Mouse (Mus musculus): Measurements from ENCODE around the gene Ift20. TPM values are rescaled to one million over a fixed set of nuclear protein-coding genes. Genes with fewer than 3 reads are reported as not detected.

The Ift20 gene
- polyA plus RNA-seq, 1 experiment = 56.8 TPM

DNA sequence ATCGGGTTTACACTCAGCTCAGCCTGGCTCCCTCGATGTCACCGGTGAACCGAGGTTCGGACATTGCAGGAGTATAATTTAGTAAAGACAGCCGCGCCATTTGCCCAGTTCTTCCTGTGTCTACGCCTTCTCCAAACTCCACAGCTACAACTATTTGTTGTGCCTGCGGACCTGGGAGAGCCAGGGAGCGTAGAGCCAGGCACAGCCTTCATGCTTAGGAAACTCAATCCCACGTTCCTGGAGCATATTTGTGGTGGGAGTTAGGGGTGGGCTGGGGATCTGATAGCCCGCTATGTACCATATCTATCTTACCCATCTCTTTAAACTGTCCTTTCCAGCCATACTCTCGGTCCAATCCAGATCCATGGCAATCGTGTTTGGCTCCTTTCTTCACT lies 526 bp downstream of the Ift20 start:
- Histone ChIP-seq H3K4me3 (ENCODE audit: insufficient read depth, low read length) (peak overlapping the region; percentile 84), H3K4me1 (ENCODE audit: control insufficient read depth, insufficient read depth, low read length) (no peaks in the 10 kb centered on the region; the same call in 1 of the 2 replicates), H3K27ac (ENCODE audit: insufficient read depth, low read length) (peak overlapping the region; percentile 69)
- TF ChIP-seq CTCF (IDR thresholded peaks at IDR 0.05; ENCODE audit: borderline replicate concordance, insufficient read depth, low read length) (no peak), POLR2A (IDR thresholded peaks at IDR 0.05; ENCODE audit: low read depth, low read length) (no peak)

DNA sequence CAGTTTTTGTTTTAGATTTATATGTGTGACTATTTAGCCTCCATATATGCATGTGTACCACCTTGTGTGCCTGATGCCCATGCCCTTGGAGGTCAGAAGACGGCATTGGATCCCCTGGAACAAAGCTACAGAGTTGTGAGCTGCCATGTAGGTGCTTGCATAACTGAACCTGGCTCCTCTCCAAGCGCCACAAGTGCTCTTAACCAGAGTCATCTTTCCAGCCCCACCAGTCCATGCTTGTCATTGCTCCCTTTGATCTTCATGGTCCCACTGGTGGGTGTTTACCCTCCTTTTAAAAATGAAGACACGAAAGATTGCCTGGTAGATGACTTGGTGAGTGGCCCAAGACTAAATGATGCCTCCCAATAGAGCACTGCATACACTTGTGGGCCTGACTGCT lies 4.2 kb downstream of the Ift20 start:
- no peak overlapping the region for H3K4me3 ChIP-seq (ENCODE audit: insufficient read depth, low read length)
- no peaks in the 10 kb centered on the region; the same call in 1 of the 2 replicates for H3K4me1 ChIP-seq (ENCODE audit: control insufficient read depth, insufficient read depth, low read length)
- TF ChIP-seq POLR2A (IDR thresholded peaks at IDR 0.05; ENCODE audit: low read depth, low read length) (no peak), CTCF (IDR thresholded peaks at IDR 0.05; ENCODE audit: borderline replicate concordance, insufficient read depth, low read length) (no peak)
- no peak overlapping the region for H3K27ac ChIP-seq (ENCODE audit: insufficient read depth, low read length)

DNA sequence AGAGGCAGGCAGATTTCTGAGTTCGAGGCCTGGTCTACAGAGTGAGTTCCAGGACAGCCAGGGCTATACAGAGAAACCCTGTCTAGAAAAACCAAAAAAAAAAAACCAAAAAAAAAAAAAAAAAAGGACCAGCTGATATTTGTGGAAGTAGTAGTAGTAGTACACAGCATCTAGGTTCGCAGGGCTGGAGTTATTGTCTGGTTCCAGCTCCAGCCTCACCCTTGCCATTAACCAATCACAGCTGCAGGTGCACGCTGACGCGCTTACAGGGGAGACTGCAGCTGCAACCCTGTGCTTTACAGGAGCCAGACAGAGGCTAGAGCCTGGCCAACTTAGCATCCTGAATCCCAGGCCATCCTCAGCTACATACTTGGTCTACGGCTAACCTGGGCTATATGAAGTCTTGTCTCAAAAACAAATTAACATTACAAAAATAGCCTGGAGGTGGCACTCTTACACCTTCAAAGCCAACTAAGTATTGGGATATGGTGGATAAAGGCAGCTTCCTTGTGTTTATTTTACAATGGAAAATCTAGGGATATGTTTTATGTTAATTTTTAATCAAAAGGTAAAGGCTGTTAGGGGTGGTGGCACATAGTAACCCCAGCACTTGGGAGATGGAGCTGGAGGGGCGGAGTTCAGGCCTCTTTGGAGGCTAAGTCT lies 8.4 kb downstream of the Ift20 start:
- H3K4me3 ChIP-seq (ENCODE audit: insufficient read depth, low read length) = no peak overlapping the region
- H3K27ac ChIP-seq (ENCODE audit: insufficient read depth, low read length) = no peak overlapping the region
- TF ChIP-seq POLR2A (IDR thresholded peaks at IDR 0.05; ENCODE audit: low read depth, low read length) = no peak
- peaks cover 8% of the 10 kb centered on the region; the same call in 1 of the 2 replicates for H3K4me1 ChIP-seq (ENCODE audit: control insufficient read depth, insufficient read depth, low read length)

DNA sequence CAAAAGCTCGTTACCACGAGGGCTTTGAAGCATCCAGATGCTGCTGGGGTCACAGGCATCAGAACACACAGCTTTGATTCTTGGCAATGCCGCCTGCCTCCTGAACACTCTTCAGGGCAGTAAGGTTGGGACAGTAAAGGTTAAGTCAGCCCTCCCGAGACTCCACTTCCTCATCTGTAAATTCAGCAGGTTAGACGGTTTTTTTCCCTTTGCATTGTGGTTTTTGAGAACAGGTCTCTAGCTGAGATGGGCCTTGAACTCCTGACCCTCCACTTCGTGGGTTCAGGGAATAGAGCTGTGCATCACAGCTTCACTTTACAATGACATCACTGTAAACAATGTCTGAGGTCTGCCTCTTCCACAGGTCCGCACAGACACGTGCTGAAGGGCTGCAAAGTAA lies 9.0 kb downstream of the Ift20 start:
- Histone ChIP-seq H3K27ac (ENCODE audit: insufficient read depth, low read length) (no peak overlapping the region), H3K4me3 (ENCODE audit: insufficient read depth, low read length) (no peak overlapping the region), H3K4me1 (ENCODE audit: control insufficient read depth, insufficient read depth, low read length) (peaks cover 8% of the 10 kb centered on the region; the same call in 1 of the 2 replicates)
- TF ChIP-seq POLR2A (IDR thresholded peaks at IDR 0.05; ENCODE audit: low read depth, low read length) = no peak
- TF ChIP-seq CTCF (IDR thresholded peaks at IDR 0.05; ENCODE audit: borderline replicate concordance, insufficient read depth, low read length) = no peak

DNA sequence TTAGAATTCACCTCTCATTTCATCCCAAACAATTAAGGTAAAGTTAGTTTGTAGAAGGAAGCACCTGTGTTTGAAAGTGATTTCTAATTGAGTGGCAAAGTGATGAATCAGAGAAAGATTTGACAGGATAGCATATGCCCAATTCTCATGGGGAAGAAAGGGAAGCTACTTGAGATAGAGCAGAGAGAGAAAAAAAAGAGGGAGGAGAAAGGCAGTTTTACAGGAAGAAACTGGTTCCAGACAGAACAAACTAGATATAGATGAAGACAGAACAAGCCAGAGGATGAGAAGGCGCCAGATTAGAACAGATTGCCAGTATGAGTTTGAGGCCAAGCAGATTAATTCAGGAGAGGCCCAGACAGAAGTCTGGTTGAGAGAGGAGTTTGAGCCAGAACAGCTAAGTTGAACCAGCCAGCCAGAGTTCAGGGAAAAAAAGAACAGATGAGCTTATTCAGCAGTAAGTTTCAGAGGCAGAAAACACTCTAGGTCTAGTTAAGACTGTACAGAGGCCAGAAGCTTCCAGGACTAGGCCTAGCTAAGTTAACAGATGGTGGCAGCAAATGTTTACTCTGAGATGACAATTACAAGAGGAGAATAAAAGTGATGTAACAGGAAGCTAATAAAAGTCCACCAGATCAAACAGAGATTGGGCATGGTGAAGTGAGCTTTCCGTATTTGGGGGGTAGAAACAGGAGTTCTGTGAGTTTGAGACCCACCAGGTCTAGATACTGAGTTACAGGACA lies 11.7 kb downstream of the Ift20 start:
- H3K4me1 ChIP-seq (ENCODE audit: control insufficient read depth, insufficient read depth, low read length) = peaks cover 8% of the 10 kb centered on the region; the same call in 1 of the 2 replicates
- no peak for TF ChIP-seq CTCF (IDR thresholded peaks at IDR 0.05; ENCODE audit: borderline replicate concordance, insufficient read depth, low read length)
- TF ChIP-seq POLR2A (IDR thresholded peaks at IDR 0.05; ENCODE audit: low read depth, low read length) = no peak
- no peak overlapping the region for H3K27ac ChIP-seq (ENCODE audit: insufficient read depth, low read length)
- H3K4me3 ChIP-seq (ENCODE audit: insufficient read depth, low read length) = no peak overlapping the region

DNA sequence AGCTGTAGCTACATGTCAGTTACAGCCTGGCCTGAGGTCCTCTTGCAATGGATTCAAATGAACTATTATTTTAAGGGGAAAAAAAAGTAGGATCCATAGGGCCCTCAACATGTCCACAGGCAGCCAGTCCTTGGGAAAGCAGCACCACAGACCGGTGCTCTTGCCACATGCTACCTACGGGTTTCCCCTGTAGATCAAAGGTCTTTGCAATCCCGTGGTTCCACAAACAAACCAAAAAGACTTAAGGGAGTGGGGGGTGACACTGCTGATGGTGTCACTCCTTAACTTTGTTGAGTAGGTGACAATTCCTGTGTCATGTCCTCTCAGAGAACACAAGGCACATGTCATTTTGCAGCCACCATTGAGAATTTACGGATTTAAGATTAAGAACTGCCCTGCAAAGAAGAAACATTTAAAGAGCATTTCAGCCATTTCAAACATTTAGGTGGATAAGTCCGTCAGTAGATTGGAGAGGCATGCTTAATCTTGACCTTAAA lies 13.4 kb downstream of the Ift20 start:
- Histone ChIP-seq H3K4me3 (ENCODE audit: insufficient read depth, low read length) (peak overlapping the region; percentile 81), H3K27ac (ENCODE audit: insufficient read depth, low read length) (peak overlapping the region; percentile 32; the same call in 1 of the 2 replicates), H3K4me1 (ENCODE audit: control insufficient read depth, insufficient read depth, low read length) (peaks cover 8% of the 10 kb centered on the region; the same call in 1 of the 2 replicates)
- TF ChIP-seq POLR2A (IDR thresholded peaks at IDR 0.05; ENCODE audit: low read depth, low read length) (no peak), CTCF (IDR thresholded peaks at IDR 0.05; ENCODE audit: borderline replicate concordance, insufficient read depth, low read length) (no peak)

DNA sequence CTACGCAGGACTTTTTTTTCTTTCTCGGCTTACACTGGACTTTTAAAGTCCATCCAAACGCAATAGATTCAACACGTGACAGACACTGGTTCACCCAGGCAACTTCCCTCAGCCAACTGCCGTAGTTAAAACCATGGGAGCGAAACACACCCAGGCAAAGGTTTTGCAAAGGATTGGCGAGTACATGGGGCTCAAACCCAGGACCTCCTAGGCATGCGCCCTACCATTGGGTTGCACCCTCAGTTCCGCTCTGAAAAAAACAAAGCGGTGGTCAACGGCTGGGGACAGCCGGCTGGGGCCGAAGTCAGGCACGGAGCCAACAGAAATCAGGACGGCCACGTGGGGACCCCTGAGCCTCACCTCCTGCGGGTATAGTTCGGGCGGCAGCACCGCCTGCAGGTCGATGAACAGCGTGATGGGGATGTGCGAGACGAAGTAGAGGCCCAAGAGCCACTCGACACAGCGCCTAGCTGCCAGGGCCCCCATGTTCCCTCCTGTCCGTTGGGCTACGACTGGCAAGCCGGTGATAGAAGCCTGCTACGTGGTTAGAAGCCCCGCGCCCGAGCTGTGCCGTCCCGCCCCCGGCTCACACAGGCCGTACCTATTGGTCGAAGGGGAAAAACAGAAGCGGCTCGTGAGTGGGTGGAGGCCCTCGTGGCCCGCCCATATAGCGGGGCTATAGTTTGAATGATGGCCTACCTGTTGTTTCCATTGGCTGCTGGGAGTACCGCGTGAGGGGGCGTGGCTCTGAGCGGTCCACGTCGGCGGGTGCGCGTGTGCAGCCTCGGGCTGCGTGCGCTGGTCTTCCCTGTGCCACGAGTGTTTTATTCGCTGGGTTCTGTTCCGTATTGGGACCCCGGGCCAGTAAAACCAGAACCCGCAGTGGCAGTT lies 14.3 kb downstream of the Ift20 start, which contains the start of gene Tmem97:
Tmem97 (minus strand) TSS at position 610 of the 891 bp plus-strand sequence.
- H3K4me1 ChIP-seq (ENCODE audit: control insufficient read depth, insufficient read depth, low read length) = peaks cover 8% of the 10 kb centered on the region; the same call in 1 of the 2 replicates
- peak within 1 kb of the TSS; percentile 32 for H3K27ac ChIP-seq (ENCODE audit: insufficient read depth, low read length)
- TF ChIP-seq CTCF (IDR thresholded peaks at IDR 0.05; ENCODE audit: borderline replicate concordance, insufficient read depth, low read length) (no peak), POLR2A (IDR thresholded peaks at IDR 0.05; ENCODE audit: low read depth, low read length) (peak; percentile 74)
- peak within 1 kb of the TSS; percentile 81 for H3K4me3 ChIP-seq (ENCODE audit: insufficient read depth, low read length)

DNA sequence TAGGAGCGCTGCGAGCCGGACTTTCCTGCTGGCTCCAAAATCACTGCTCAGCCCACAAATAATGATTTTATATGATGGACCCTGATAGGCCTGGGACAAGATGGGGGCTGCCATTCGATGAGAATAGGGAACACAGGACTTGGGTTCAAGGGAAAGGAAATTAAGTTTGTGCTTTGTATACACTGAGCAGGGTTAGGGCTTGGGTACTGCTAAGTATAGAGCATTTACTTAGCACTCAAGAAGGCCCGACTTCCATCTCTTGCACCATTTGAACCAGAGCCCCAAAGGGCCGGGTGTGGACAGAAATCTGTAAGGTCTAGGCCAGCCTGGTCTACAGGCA lies 14.9 kb downstream of the Ift20 start:
- Histone ChIP-seq H3K4me3 (ENCODE audit: insufficient read depth, low read length) (0 out of 2 replicates have a peak overlapping the region, but pooled peaks have one; percentile 5), H3K27ac (ENCODE audit: insufficient read depth, low read length) (no peak overlapping the region), H3K4me1 (ENCODE audit: control insufficient read depth, insufficient read depth, low read length) (peaks cover 8% of the 10 kb centered on the region; the same call in 1 of the 2 replicates)
- TF ChIP-seq POLR2A (IDR thresholded peaks at IDR 0.05; ENCODE audit: low read depth, low read length) (no peak), CTCF (IDR thresholded peaks at IDR 0.05; ENCODE audit: borderline replicate concordance, insufficient read depth, low read length) (no peak)

DNA sequence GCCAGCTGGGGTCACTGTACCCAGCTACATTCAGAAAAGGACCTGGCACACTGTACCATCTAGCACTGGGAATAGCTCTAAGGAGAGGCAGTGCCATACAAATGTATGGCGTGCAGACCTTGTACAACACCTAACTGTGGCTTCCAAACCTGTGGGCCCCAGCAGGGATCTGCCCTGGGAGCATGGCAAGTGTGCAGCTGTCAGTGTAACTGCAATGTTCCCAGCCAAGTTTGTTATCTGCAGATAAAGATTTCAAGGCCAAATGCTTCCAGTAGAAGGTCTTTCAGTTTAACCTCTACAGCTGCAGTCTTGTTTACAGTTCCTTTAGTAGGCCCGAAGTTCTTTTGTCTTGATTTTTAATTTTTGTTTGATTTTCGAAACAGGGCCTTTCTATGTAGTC lies 19.5 kb downstream of the Ift20 start:
- Histone ChIP-seq H3K4me1 (ENCODE audit: control insufficient read depth, insufficient read depth, low read length) (no peaks in the 10 kb centered on the region), H3K4me3 (ENCODE audit: insufficient read depth, low read length) (no peak overlapping the region), H3K27ac (ENCODE audit: insufficient read depth, low read length) (no peak overlapping the region)
- TF ChIP-seq POLR2A (IDR thresholded peaks at IDR 0.05; ENCODE audit: low read depth, low read length) (no peak), CTCF (IDR thresholded peaks at IDR 0.05; ENCODE audit: borderline replicate concordance, insufficient read depth, low read length) (no peak)
